Mouse (Mus musculus) G1E (cell line): ENCODE results near the gene Trex1.

Experiments
- CTCF ChIP-seq: IDR thresholded peaks from 2 replicates; pipeline ENCODE4 v1.5.1; 2012; ENCODE audit warnings: low read depth, low read length, inconsistent platforms, mixed read lengths
- GATA2 ChIP-seq: IDR thresholded peaks from 2 replicates; pipeline ENCODE4 v1.6.1; 2012; ENCODE audit warnings: low read depth, low read length, inconsistent platforms, borderline replicate concordance
- POLR2AphosphoS5 ChIP-seq: IDR thresholded peaks from 2 replicates; pipeline ENCODE4 v1.6.1; 2012; ENCODE audit warnings: low read depth, low read length, inconsistent platforms; ENCODE audit not compliant: insufficient replicate concordance
- TAL1 ChIP-seq: conservative IDR thresholded peaks from 2 replicates; pipeline ENCODE4 v1.6.1; 2012; ENCODE audit warnings: low read depth, low read length, inconsistent platforms, mixed read lengths

DNA sequence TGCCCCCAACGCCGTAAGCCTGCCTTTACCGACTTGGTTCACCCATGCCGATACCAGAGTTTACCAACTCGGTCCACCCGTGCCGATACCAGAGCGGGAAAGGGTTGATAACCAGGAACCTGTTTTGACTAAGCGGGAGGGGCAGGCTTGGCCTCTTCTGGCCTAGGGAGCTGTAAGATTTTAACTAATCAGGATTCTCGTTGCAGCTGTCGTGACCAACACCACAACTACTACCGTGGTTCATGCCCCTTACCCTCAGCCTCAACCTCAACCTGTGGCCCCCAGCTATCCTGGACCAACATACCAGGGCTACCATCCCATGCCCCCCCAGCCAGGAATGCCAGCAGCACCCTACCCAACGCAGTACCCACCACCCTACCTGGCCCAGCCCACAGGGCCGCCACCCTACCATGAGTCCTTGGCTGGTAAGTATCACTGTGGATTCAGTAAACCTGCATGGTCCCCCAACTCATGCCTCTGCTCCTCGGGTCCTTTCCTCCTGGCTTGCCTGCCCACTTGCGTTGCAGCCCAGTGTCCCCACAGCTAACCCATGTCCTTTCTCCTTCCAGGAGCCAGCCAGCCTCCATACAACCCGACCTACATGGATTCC lies 3.3 kb downstream of the Trex1 start:
- no peak for TF ChIP-seq GATA2
- TF ChIP-seq POLR2AphosphoS5 = no peak
- TF ChIP-seq CTCF = no peak
- no peak for TF ChIP-seq TAL1
